Mouse (Mus musculus) left cerebral cortex, postnatal 25 days (tissue): Measurements from ENCODE around the gene Tiam1. TPM values are rescaled to one million over a fixed set of nuclear protein-coding genes. Genes with fewer than 3 reads are reported as not detected.
A peak's percentile ranks its signal among the peaks of the same experiment; 100 is the strongest.

Source experiments
- DNase-seq, 2 experiments: peaks; one replicate each; pipeline ENCODE4 v3.0.0; 2022; ENCODE audit warnings: low spot score in 2 of 2, mixed read lengths in 1 of 2
- intact Hi-C: fragments of 180-260 bp; cut with DNase I; formaldehyde crosslinking; loops from one replicate; pipeline ENCODE4 v1.15.1; 2025
- total RNA-seq, 2 experiments: library from RNA; stranded (reverse); gene quantifications; 2 replicates each; pipeline ENCODE4 v1.2.3; 2021

Gene Tiam1
- total RNA-seq, result 100 to 1,000 TPM; 108 to 118 TPM

- peak; percentile 98 to 99 for DNase-seq
- intact Hi-C loops, result no loop called here
Measured at GRCm38 (mm10) chr16:90143760-90144516, at the start of gene Tiam1. TSS of gene Tiam1 (minus strand) at chr16:90143769.

GRCm38 (mm10) chr16:90191289-90191688, 47.7 kb upstream of the Tiam1 start:
- intact Hi-C loops, result no loop called here
- DNase-seq, result no peak

GRCm38 (mm10) chr16:90187453-90187852, 43.9 kb upstream of the Tiam1 start:
- DNase-seq, result no peak
- intact Hi-C loops, result loop anchor here (2.0 kb wide), 1 partner anchor 343 kb away; no protein-coding TSS in a partner anchor

GRCm38 (mm10) chr16:90185928-90186588, 42.5 kb upstream of the Tiam1 start:
- DNase-seq, result peak; percentile 83 to 88
- intact Hi-C loops, result loop anchor here (1.0 to 2.0 kb wide), 2 partner anchors 341 to 412 kb away; no protein-coding TSS in a partner anchor

- intact Hi-C loops, result no loop called here
- no peak for DNase-seq
Measured at GRCm38 (mm10) chr16:90184135-90184534, 40.6 kb upstream of the Tiam1 start.

GRCm38 (mm10) chr16:90181673-90182072, 38.1 kb upstream of the Tiam1 start:
- DNase-seq, result no peak
- intact Hi-C loops, result no loop called here

- intact Hi-C loops, result no loop called here
- DNase-seq, result no peak
Measured at GRCm38 (mm10) chr16:90180975-90181374, 37.4 kb upstream of the Tiam1 start.

- no peak for DNase-seq
- intact Hi-C loops, result no loop called here
Measured at GRCm38 (mm10) chr16:90179892-90180291, 36.3 kb upstream of the Tiam1 start.

- intact Hi-C loops, result no loop called here
- DNase-seq, result no peak
Measured at GRCm38 (mm10) chr16:90178404-90178803, 34.8 kb upstream of the Tiam1 start.

- DNase-seq, result no peak
- intact Hi-C loops, result no loop called here
Measured at GRCm38 (mm10) chr16:90177425-90177824, 33.9 kb upstream of the Tiam1 start.

GRCm38 (mm10) chr16:90176472-90176871, 32.9 kb upstream of the Tiam1 start:
- intact Hi-C loops, result no loop called here
- peak; percentile 71 to 76 for DNase-seq

GRCm38 (mm10) chr16:90171416-90171815, 27.8 kb upstream of the Tiam1 start:
- no peak for DNase-seq
- intact Hi-C loops, result no loop called here

- no peak for DNase-seq
- intact Hi-C loops, result no loop called here
Measured at GRCm38 (mm10) chr16:90170676-90171075, 27.1 kb upstream of the Tiam1 start.

- intact Hi-C loops, result loop anchor here (5.0 kb wide), 2 partner anchors 228 to 398 kb away; no protein-coding TSS in a partner anchor
- peak in 1 of 2 experiments; percentile 61 for DNase-seq
Measured at GRCm38 (mm10) chr16:90169863-90170630, 26.5 kb upstream of the Tiam1 start.

GRCm38 (mm10) chr16:90167646-90168045, 24.1 kb upstream of the Tiam1 start:
- DNase-seq, result peak; percentile 73 to 76
- intact Hi-C loops, result loop anchor here (2.0 to 5.0 kb wide), 3 partner anchors 225 to 395 kb away; no protein-coding TSS in a partner anchor

GRCm38 (mm10) chr16:90165435-90165834, 21.9 kb upstream of the Tiam1 start:
- DNase-seq, result no peak
- intact Hi-C loops, result loop anchor here (5.0 kb wide), 2 partner anchors 223 to 393 kb away; no protein-coding TSS in a partner anchor

GRCm38 (mm10) chr16:90164942-90165341, 21.4 kb upstream of the Tiam1 start:
- no peak for DNase-seq
- intact Hi-C loops, result loop anchor here (5.0 kb wide), 2 partner anchors 223 to 393 kb away; no protein-coding TSS in a partner anchor

- DNase-seq, result no peak
- intact Hi-C loops, result no loop called here
Measured at GRCm38 (mm10) chr16:90155080-90155479, 11.5 kb upstream of the Tiam1 start.

- no peak for DNase-seq
- intact Hi-C loops, result no loop called here
Measured at GRCm38 (mm10) chr16:90150820-90151219, 7.3 kb upstream of the Tiam1 start.

- no peak for DNase-seq
- intact Hi-C loops, result no loop called here
Measured at GRCm38 (mm10) chr16:90150126-90150525, 6.6 kb upstream of the Tiam1 start.
